Mouse (Mus musculus): ENCODE measurements around the gene Cntfr. TPM values are rescaled to one million over a fixed set of nuclear protein-coding genes. Genes with fewer than 3 reads are reported as not detected.
"Not testable (repeated sequence)": the region's sequence is repeated elsewhere in the genome, so short reads cannot be mapped to it uniquely, and the experiment has no call there.

The Cntfr gene
- 1.9 and 2.8 TPM in 2 replicates for polyA plus RNA-seq (2015; fragmentation: Nextera tagmentation; extraction: Ambion mirVana)

DNA sequence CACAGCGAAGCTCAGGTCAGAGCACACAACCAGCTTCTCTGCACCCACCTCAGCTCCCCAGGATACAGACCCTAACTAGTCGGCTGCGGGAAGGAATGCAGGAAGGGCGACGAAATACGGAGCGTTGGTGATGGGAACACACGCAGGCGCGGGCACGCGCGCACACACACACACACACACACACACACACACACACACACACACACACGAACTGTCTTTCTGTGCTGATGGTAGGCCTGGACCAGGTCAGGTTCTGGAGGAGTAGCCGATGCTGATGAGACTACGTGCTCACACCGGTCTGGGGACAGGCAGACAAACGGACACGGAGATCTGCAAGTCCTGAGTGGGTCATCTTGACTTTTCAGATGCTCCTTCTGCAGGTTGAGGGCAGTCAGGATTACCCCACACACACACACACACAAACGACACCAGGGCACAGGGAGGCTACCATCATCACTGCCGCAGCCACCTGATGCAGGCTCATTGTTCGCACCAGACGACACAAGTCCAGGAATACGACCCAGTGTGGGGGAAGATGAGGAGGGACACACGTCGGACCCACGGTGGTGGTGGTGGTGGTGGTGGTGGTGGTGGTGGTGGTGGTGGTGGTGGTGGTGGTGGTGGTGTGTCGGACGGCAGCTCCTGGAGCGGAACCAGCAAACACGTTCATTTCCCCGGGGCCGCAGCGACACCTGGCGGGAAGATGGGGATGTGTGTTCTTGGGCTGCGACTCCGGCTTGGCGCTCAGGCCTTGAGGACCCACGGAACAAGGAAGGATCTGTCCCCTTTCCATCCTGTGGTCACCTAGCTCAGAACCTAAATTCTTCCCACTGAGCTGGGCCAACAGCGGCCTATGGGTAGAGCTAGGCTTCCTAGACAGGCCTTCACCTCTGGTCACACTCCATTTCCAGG, at the start of gene Cntfr:
Gene Cntfr, minus strand, starts transcription at position 160 of the 912 bp plus-strand sequence.
- H3K4me1 ChIP-seq (replicated peaks; ENCODE audit: control insufficient read depth, insufficient read depth, low read length); H3K27me3 ChIP-seq (replicated peaks; ENCODE audit: control insufficient read depth, insufficient read depth, low read length); ATAC-seq; H3K9ac ChIP-seq (ENCODE audit: low read depth, low read length); H3K9me3 ChIP-seq (ENCODE audit: control insufficient read depth); H3K4me3 ChIP-seq (ENCODE audit: low read depth, low read length); H3K36me3 ChIP-seq (ENCODE audit: control insufficient read depth, insufficient read depth); H3K27ac ChIP-seq (ENCODE audit: low read depth, low read length): not testable (repeated sequence)
- 12% methylated on average over 23 of the region's 40 CpGs for WGBS
- peak within 1 kb of the TSS; percentile 43 for H3K4me2 ChIP-seq (replicated peaks; ENCODE audit: low read depth)
- peak; percentile 77 for TF ChIP-seq CTCF (IDR thresholded peaks at IDR 0.05; ENCODE audit: low read depth)

DNA sequence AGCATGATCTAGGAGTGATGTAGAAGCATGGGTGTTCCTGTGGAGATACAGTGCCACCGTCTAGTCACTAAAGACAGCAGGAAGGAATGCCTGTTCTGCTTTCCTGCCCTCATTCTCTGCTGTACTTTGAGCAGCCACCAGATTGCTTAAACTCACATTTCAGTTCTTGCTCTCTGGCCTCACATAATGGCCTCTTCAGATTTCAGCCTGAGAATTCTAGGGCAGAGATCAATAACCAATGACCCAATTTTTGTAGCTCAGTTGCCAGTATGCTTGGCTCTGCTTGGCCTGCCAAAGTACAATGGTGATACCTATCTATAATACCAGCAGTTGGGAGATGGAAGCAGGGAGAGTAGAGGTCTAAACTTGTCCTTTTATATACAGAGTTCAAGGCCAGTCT, 48.1 kb upstream of the Cntfr start:
- no peak overlapping the region for H3K27ac ChIP-seq (ENCODE audit: low read depth, low read length)
- no peak overlapping the region for H3K9ac ChIP-seq (ENCODE audit: low read depth, low read length)
- H3K4me2 ChIP-seq (replicated peaks; ENCODE audit: low read depth), result no peak overlapping the region
- ATAC-seq, result no peak
- TF ChIP-seq CTCF (IDR thresholded peaks at IDR 0.05; ENCODE audit: low read depth), result no peak
- WGBS, result 69% methylated on average over 1 of the region's 1 CpGs
- H3K4me1 ChIP-seq (replicated peaks; ENCODE audit: control insufficient read depth, insufficient read depth, low read length), result peaks cover 8% of the 10 kb centered on the region; the same call in 1 of the 2 replicates
- H3K9me3 ChIP-seq (ENCODE audit: control insufficient read depth), result 0 out of 2 replicates have a peak, but pooled peaks cover 2% of the 10 kb centered on the region
- H3K4me3 ChIP-seq (ENCODE audit: low read depth, low read length), result no peak overlapping the region
- no peaks in the 10 kb centered on the region for H3K27me3 ChIP-seq (replicated peaks; ENCODE audit: control insufficient read depth, insufficient read depth, low read length)
- H3K36me3 ChIP-seq (ENCODE audit: control insufficient read depth, insufficient read depth), result no peaks in the 10 kb centered on the region

DNA sequence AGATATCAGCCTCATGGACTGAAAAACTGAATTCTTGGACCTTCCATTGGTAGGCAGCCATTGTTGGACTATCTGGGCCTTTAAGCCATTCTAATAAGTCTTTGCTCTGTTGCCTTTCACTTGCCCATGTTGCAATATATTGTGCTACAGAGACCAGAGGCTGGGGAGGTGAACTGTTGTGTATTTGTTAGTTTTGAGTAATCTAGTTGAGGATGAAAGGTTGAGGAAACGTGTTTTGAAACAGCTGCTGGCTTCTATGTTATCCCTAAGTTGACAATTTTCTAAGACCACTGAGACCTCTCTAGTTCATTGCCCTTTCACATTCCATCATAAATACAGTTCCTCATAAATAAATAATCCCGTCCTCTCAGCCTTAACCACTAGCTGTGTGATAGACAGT, 47.2 kb upstream of the Cntfr start:
- 0 out of 2 replicates have a peak, but pooled peaks cover 2% of the 10 kb centered on the region for H3K9me3 ChIP-seq (ENCODE audit: control insufficient read depth)
- no peaks in the 10 kb centered on the region for H3K36me3 ChIP-seq (ENCODE audit: control insufficient read depth, insufficient read depth)
- peaks cover 8% of the 10 kb centered on the region; the same call in 1 of the 2 replicates for H3K4me1 ChIP-seq (replicated peaks; ENCODE audit: control insufficient read depth, insufficient read depth, low read length)
- no peak overlapping the region for H3K4me2 ChIP-seq (replicated peaks; ENCODE audit: low read depth)
- no peak overlapping the region for H3K27ac ChIP-seq (ENCODE audit: low read depth, low read length)
- no peak overlapping the region for H3K4me3 ChIP-seq (ENCODE audit: low read depth, low read length)
- 63% methylated on average over 2 of the region's 2 CpGs for WGBS
- no peaks in the 10 kb centered on the region for H3K27me3 ChIP-seq (replicated peaks; ENCODE audit: control insufficient read depth, insufficient read depth, low read length)
- H3K9ac ChIP-seq (ENCODE audit: low read depth, low read length), result no peak overlapping the region
- ATAC-seq, result no peak
- TF ChIP-seq CTCF (IDR thresholded peaks at IDR 0.05; ENCODE audit: low read depth), result no peak

DNA sequence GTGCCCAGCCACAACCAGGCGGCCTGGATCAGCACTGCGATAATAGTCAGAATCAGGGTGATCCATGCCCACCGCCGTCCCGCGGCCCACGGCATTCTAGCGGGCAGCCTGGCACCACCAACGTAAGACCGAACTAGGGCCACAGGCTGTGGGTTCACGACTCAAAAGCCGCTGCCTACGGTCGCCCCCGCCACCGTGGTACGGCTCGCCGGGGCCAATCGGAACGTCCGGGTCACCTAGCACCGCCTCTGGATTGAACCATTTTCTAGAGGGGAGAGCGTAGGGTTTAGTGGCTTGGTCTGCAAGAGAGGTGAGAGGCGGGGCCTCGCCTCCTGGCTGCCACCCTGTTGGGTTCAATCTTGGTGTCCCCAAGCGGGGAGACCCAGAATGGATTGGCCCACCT, 44.3 kb upstream of the Cntfr start:
- Histone ChIP-seq H3K36me3 (ENCODE audit: control insufficient read depth, insufficient read depth) (peaks cover 7% of the 10 kb centered on the region; the same call in 1 of the 2 replicates), H3K9me3 (ENCODE audit: control insufficient read depth) (0 out of 2 replicates have a peak, but pooled peaks cover under 1% of the 10 kb centered on the region), H3K27me3 (replicated peaks; ENCODE audit: control insufficient read depth, insufficient read depth, low read length) (no peaks in the 10 kb centered on the region), H3K4me3 (ENCODE audit: low read depth, low read length) (peak overlapping the region; percentile 63), H3K4me2 (replicated peaks; ENCODE audit: low read depth) (peak overlapping the region; percentile 96), H3K9ac (ENCODE audit: low read depth, low read length) (peak overlapping the region; percentile 57), H3K27ac (ENCODE audit: low read depth, low read length) (peak overlapping the region; percentile 82), H3K4me1 (replicated peaks; ENCODE audit: control insufficient read depth, insufficient read depth, low read length) (peaks cover 8% of the 10 kb centered on the region; the same call in 1 of the 2 replicates)
- TF ChIP-seq CTCF (IDR thresholded peaks at IDR 0.05; ENCODE audit: low read depth), result peak; percentile 49; the same call in 1 of the 2 replicates
- ATAC-seq, result peak; percentile 91
- under 1% methylated on average over 27 of the region's 27 CpGs for WGBS

DNA sequence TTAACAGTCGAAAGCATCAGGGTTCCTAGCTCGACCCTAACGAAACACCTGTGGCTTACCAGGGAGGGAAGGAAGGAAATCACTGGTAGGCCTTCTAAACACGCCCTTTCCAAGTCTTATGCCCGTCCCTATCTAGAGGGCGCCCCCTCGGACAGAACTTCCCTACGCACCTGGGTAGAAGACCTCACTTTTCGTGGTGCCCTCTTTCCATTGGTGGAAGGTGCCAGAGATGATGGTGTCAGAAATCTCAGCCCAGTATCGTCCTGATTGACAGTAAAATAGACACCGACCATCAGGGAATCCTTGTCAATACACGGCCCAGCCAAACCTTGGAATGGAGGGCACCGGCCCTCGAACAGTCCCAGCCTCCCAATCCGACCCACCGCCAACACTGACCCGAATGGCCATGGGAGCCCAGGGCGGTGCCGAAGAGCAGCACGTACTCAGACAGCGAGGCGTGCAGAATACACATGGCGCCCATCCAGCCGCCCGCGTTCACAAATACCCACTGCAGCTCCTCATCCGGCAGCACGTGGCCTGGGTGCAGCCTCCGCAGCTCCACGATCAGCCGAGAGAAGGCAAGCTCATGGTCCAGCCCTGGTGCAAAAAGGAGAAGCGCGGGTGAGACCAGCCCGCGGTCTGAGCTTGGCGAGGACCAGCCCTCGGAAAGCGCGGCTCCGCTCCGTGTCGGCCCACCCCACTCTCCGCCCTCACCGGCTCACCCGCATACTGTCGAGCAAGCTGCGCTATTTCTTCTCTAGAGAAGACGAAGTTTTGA, 43.7 kb upstream of the Cntfr start:
- ATAC-seq, result peak; percentile 65
- Histone ChIP-seq H3K9ac (ENCODE audit: low read depth, low read length) (peak overlapping the region; percentile 57), H3K27me3 (replicated peaks; ENCODE audit: control insufficient read depth, insufficient read depth, low read length) (no peaks in the 10 kb centered on the region), H3K4me3 (ENCODE audit: low read depth, low read length) (peak overlapping the region; percentile 63), H3K36me3 (ENCODE audit: control insufficient read depth, insufficient read depth) (peaks cover 7% of the 10 kb centered on the region; the same call in 1 of the 2 replicates), H3K4me1 (replicated peaks; ENCODE audit: control insufficient read depth, insufficient read depth, low read length) (peaks cover 8% of the 10 kb centered on the region; the same call in 1 of the 2 replicates), H3K9me3 (ENCODE audit: control insufficient read depth) (no peaks in the 10 kb centered on the region), H3K27ac (ENCODE audit: low read depth, low read length) (peak overlapping the region; percentile 82), H3K4me2 (replicated peaks; ENCODE audit: low read depth) (peak overlapping the region; percentile 96)
- TF ChIP-seq CTCF (IDR thresholded peaks at IDR 0.05; ENCODE audit: low read depth), result peak; percentile 45
- under 1% methylated on average over 46 of the region's 48 CpGs for WGBS

All from intestine, postnatal 0 days (tissue).